Mouse (Mus musculus) ovary, adult 10 weeks (tissue): ENCODE measurements around the gene Nup37. TPM values are rescaled to one million over a fixed set of nuclear protein-coding genes. Genes with fewer than 3 reads are reported as not detected.

Source experiments
- polyA plus RNA-seq: library from polyadenylated mRNA; stranded (reverse); fragments of 350-450 nt; fragmentation: Illumina TruSeq; extraction: RNeasy Lipid Tissue Mini Kit (QIAGEN cat#74804); gene quantifications from one replicate; pipeline ENCODE4 v1.2.3, GENCODE M21; 2014

Gene Nup37
- 24.6 TPM for polyA plus RNA-seq

GRCm38 (mm10) chr10:88146707-88147477 is at the start of gene Nup37, which contains the start of gene Parpbp:
Nup37 (plus strand) TSS chr10:88146992.
Parpbp (minus strand) TSS chr10:88146941.

GRCm38 (mm10) chr10:88200951-88201638 is 54.3 kb downstream of the Nup37 start, which contains the start of gene Washc3:
Washc3 (plus strand) TSS chr10:88201093.

Other genes starting within 250 kb of the Nup37 start
- not detected for gene Pmch, start 55.9 kb upstream of the Nup37 start, polyA plus RNA-seq
- gene Parpbp, start 51 bp upstream of the Nup37 start, polyA plus RNA-seq: 14.4 TPM
- gene Washc3, start 54.1 kb downstream of the Nup37 start, polyA plus RNA-seq: 68.1 TPM
- 12.0 TPM for gene Dram1, start 232.1 kb downstream of the Nup37 start, polyA plus RNA-seq
- gene Gnptab, start 232.1 kb downstream of the Nup37 start, polyA plus RNA-seq: 63.8 TPM